Mouse (Mus musculus): ENCODE measurements around the gene Gcnt7.

Gcnt7 gene

DNA sequence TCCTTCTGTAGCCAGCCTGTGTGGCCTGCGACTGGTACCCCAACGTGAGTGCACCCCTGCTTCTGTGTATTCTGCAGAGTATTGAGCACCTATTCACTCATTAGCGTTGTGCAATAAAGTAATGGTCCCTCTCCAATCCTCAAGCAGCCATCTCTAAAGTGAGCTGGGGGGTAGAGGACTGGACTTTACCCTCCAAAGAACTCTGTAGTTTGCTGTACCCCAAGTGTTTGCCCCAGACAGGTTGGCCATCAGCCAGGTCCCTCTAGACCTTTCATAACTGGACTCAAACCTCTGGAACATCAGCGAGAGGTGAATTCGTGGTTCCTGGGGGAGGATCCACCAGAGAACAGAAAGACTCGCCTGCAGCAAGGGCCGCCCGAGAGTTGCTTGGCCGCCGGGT lies 5.9 kb downstream of the Gcnt7 start:
- peak; percentile 30 to 50 for DNase-seq

DNA sequence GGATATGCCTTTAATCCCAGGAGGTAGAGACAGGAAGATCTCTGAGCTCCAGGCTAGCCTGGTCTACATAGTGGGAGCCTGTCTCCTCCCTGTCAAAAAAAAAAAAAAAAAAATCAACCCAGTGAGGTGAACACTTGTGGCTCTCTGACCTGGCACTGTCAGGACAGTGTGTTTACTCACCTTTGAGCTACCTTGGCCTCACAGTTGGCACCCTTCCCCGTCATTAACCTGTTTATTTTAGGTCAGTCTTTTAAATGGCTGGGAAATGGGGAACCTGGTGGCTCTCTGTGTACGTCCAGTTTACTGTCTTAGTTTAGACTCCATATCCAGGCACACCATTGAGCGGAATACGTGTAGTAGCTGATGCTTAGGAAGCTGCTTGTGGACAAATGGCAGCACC lies 6.4 kb downstream of the Gcnt7 start:
- peak; percentile 24 to 47 for DNase-seq

DNA sequence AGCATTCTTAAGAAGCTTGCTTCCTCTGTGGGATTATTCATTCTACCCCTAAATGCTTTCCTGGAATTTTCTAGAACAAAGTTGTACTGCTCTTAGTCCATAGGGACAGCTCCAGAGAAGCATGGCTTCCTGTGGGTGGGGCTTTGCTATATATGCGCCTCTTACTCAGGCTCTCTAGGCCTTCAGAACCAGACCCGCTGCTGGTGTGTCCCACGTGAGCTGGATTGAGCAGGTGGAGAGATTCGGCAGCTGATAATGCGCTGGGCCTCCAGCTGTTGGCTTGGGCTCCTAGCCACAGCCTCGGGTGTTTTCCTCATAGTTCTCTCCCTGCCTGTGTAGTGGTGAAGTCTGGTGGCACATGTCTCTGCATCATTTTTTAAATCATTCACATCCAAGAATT lies 7.8 kb downstream of the Gcnt7 start:
- DNase-seq: no peak

DNA sequence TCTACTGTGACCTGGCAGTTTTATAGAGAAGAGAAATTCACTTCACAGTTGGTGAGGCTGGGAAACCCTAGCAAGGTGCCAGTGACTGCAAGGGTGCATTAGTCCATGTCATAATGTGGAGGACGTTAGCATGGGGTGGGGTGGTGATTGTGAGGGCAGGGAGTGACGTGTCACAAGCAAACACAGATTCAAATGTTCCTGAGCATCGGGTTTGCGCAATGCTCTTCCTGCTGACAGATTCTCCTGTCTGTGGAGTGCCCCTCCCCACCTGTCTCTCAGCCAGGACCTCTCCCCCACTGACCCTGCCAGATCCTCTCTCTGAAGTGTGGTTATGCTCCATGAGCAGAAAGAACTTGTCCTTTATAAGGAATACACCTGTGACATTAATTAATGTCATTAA lies 10.1 kb downstream of the Gcnt7 start:
- no peak for DNase-seq

DNA sequence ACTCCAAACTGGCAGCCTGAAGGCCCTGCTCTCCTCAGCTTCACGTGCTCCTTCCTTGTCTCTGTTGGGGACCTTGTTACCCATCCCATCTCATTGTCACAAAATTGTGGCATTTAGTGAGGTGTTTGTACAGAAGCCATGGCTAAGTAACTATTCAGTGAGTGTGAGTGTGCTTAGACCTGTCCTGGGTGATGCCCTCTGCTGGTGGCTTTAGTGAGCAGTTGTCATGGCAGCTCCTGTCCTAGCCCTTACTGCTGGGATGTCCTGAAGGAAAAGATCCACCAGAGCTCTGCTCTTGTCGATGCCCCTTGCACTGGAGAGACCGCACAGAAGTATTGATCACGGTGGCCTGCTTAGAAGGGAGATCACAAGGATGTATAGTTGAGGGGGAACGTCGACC lies 11.1 kb downstream of the Gcnt7 start:
- DNase-seq: peak; percentile 13 to 68

DNA sequence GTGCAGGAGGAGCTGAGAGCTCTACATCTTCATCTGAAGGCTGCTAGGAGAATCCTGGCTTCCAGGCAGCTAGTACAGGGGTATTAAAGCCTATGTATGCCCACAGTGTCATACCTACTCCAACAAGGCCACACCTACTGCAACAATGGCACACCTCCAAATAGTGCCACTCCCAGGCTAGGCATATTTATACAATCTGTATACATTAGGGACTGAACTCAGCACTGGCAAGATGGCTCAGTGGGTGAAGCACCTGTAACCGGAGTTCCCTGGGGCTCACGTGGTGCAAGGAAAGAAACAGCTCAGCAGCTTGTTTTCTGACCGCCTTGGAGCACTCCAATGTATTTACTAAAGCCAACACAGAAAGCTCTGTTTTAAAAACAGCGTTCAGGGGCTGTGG lies 12.8 kb downstream of the Gcnt7 start:
- no peak for DNase-seq

DNA sequence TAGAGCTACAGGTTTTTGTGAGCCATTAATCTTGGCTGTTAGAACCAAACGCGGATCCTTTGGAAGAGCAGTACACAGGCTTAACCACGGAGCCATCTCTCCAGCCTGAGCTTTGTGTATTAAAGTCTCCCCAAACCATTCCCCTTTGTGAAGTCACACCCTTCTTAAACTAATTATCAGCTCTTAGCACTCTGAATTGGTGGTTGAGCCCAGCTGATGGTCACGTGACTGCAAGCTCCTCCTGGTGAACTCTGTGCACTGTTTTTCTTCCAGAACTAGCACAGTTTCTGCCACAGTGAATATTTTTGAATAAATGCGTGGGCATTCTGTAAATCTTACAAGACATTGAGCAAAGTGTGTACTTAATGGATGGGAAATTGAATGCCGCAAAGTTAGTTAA lies 17.2 kb downstream of the Gcnt7 start:
- peak; percentile 36 to 45 for DNase-seq

DNA sequence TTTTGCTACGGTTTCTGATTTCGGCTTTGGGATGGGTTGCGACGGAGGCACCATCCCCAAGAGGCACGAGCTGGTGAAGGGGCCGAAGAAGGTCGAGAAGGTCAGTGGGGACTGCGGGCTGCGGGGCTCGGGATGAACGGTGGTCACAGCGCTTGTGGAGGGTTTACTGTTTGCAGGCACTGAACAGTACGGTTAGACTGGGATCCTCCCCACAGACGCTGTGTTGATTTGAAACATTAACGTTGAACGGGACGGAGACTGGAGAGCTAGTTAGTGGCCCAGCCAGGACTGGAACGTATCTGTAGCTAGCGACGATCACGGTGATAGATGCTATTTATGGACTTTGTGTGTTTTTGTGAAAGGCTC lies 17.8 kb downstream of the Gcnt7 start:
- DNase-seq: no peak

DNA sequence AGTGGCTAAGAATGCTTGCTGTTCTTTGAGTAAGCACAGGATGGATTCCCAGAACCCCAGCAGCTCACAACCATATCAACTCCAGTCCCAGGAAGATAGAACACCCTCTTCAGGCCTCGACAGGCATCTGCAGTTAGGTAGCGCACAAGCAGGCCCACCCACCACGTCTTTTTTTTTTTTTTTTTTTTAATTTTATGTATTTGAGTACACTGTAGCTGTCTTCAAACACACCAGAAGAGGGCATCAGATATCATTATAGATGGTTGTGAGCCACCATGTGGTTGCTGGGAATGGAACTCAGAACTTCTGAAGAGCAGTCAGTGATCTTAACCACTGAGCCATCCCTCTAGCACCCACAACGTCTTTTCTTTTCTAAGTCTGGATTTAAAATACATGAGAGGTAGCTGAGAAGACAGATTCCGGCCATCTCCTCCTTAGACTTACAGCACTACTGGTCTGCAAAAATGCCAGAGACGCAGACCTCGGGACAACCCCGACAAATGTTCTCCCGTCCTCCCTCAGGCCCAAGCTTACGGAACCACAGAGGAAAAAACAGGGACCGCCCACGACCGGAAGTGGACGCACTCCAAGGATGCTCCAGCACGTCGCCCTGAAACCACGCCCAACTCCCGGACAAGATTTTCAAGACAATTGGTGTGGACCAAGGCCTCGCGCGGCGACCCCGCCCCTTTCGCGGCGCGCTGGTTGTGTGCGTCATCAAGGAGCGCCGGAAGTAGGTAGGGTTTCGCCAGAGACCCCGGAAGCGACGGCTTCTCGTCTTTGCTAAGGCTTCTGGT lies 18.4 kb downstream of the Gcnt7 start, which contains the start of gene Rtf2:
Gene Rtf2 (plus strand): TSS at position 714 of the 797 bp plus-strand sequence.
- DNase-seq: peak; percentile 99 to 100

DNA sequence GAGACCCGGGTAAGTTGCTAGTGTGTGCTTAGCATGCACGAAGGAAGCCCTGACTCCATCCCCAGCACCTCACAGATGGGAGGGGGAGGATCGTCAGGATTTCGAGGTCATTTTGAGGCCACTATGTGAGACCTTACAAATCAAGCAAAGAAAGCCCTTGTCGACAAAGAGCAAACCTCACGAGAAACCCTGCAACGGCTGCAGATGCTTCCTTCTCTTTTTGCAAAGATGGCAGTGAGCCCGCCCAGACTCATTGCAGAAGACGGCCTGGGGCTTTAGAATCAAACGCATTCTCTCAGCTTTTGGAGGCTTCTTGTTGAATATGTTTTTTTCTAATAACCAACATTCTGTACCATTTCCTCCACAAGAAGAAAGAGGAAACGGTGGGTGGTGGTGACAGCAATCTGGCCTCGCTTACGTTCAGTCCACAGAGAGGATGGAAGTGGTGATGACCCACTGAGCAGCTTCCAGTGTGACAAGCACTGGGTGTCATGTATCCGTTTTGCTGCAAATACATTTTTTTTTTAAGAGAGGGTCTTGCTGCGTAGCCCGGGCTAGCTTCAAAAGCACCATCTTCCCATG lies 20.9 kb downstream of the Gcnt7 start:
- no peak for DNase-seq

DNA sequence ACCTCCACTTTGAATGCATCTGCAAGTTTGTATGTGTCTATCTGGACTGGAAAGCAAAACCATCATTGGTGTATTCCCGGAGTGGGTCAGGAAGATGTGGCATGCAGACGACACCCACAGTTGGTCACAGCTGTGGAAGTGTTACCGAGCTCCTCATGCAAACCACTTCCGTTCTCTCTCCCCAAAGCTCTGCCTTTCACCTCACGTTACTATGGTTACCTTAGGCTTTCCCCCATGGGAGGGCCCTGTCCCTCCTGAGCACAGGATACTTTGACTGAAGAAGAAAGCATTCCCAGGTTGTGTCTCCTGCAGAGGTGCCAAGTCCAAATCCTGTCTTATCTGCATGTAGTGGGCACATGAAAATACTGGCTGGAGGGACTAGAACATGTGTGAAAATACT lies 24.6 kb downstream of the Gcnt7 start:
- DNase-seq: no peak

DNA sequence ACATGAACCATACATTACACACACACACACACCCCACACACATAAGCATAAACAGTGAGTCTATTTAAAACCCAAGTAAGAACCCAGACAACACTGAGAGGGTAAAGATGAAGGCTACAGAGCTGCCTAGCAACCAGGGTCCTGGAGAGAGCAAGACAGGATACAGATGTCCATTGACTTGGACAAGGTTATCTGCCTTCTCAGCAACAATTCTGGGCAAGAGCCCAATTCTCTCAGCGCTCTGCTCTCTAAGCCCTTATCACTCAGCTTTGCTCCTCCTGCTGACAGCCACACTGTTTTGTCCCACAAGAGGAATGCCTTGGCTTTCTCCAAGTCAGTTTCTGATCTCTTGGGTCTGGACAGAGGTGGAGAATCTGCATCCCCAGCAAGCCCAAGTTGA lies 27.8 kb downstream of the Gcnt7 start:
- DNase-seq: peak; percentile 29 to 31

DNA sequence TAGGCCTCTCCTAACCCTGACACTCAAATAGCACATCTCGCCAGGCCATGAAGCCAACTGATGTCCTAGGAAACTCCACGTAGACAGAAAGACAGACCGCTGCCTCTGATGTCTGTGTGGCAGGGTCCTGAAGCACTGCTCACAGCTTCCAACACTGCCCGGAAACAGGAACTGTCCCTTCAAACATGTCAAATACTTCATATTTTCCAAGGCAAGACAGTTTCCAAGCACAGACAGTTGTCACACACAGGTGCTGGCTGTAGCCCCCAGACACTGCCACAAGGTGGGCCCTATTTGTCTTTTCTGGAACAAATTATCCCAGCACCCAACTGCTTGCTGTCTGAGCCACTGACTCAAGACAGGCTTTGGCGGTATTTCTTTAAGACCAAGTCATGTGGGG lies 40.2 kb downstream of the Gcnt7 start:
- no peak for DNase-seq

DNA sequence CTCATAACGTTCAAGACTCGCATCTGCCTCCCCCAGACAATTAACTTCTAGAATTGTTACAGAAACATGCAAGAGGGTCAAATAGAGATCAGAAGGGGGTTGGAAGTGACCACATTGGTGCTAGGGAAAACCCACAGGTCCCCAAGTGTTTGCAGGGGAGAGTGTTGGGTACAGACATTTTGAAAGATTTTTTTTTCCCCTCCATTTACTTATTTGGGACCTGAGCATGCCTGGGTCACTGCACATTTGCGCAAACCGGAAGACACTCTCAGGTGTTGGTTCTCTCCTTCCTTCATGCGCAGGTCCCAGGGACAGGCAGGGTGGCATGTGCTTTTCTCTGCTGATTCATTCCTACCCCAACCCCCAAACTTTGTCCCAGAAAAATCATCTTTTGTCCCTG lies 41.5 kb downstream of the Gcnt7 start:
- no peak for DNase-seq

DNA sequence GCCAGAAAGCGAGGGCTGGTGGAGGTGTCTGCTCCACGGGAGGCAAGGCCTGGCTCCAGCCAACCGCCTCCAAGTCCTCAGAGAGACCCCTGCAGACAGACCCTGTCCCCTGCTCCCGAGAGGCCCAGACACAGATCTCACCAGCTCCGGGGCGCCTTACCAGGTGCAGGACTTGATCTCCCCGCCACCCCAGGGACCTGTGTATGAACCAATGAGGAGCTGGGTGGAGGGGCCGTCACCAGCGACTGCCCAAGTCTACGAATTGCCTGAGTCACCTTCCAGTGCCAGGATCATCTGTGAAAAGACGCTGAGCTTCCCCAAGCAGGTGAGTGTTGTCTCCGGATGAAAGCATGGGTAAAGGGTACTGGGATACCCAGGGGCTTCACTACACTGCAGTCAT lies 42.2 kb downstream of the Gcnt7 start:
- no peak for DNase-seq

DNA sequence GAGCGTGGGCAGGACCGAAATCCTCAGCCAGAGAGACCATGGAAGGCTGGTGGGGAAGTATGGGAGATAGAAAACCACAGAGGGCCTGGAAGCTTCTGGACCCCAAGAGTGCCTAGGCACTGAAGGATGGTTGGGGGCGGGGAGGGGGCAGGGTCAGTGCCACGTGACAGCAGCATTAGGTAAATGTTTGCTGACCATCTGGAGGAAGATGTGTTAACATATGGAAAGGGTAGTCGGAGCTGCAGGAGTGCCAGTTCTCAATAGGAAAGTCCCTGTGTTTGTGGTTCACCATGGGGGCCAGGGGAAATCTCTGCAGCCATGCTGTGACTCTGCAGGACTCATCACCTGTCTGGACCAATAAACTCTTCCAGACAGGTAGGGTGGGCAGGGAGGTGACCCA lies 44.5 kb downstream of the Gcnt7 start:
- no peak for DNase-seq

DNA sequence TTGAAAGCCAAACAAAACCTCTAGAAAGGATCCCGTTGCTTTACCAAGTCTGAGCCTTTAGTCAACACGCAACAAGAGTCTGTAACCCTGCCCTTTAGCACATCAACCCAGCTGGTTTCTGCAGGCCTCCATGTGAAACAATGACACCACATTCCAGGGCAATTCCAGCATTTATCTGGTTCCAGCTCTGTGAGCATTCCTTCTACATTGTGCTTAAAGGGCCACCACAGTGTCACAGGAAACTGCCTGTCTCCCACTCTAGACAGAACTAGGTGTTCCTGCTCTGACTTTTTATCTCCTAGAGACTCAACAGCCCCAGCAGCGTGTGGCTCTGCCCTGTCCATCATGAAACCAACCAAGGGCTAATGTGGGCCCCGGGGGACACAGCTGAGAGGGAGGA lies 45.1 kb downstream of the Gcnt7 start:
- DNase-seq: no peak

DNA sequence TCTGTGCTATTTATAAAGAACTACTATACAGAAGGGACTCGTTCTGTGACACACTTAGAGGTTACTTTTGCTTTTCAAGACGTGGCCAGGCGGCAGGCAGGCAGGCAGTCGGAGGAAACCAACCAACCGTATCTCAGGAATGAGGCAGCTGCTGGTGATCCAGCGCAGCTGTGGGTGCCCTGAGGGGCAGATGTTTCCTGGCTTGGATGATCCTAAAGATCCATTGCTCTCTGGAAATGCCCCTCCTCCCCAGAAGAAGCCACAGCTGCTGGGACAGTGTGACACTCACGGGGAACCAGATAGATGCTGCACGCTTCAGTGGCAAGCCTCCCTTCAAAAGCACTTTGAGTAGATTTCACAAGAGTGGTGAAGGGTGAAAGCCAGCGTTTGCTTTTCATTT lies 45.9 kb downstream of the Gcnt7 start:
- DNase-seq: peak; percentile 19 to 40

DNA sequence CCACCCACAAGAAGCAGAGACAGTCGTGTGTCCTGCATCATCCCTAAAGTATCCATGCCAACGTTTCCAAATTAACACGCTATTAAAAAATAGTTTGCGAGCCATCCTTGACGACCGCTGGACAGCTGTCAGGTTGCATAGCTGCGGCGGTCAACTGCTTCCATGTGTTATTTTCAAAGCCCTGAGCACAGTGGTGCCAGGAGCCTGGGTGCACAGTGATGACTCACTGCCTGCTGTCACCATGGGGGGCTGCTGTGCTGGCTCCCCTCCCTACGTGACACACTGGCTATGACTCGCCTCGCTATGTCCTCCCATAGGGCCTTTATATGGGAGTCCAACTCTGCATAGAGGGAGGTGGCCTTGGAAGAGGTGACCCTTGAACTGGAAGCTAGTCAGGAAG lies 47.3 kb downstream of the Gcnt7 start:
- DNase-seq: no peak

DNA sequence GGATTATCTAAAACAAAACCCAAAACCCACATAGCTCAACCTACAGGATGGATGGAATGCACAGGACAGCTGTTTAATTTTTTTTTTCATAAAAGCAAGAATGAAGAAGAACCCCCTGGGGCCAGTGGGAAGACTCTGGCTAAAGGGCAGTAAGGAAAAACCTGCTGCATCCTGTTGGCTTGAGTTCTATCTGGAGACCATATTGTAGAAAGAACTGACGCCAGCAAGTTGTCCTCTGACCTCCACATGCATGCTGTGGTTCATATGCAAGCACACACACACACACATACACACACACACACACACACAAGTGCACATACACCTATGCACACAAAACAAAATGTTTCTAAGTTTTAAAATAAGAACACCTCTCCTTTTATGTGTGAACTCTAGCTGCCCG lies 47.7 kb downstream of the Gcnt7 start:
- no peak for DNase-seq

DNA sequence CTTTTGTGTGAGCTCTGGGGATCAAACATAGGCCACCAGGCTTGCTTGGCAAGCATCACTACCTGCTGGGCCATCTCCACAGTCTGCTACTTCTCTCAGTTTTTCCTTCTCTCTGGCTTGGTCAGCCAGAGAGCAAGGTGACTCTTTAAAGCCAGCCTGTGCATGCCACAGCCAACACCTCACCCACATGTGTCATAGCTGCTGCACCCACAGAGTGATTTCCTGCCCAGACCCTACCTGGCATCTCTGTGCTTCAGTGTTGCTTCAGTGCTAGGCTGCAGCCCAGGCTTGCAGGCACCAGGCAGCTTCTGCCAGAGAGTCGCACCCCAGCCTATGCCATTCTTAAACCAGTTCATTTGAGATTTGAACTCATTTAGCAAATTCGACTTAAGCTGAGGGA lies 50.9 kb downstream of the Gcnt7 start:
- no peak for DNase-seq

DNA sequence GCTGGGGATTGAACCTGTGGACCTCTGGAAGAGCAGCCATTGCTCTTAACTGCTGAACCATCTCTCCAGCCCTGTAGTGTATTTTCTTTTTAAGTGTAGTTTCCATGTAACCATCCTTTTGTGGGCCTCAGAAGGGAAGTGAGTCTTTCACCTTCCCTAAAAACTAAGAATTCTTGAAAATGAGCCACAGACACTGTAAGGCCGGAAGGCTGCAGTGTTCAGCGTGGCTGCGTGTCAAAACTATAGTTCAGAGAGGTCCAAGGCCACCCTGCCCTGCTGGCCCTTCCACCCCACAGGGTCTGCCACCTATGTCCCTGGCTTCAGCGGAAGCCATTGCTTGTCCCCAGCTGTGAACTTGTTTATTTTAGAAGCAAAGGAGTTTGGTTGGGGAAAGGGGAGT lies 52.2 kb downstream of the Gcnt7 start:
- no peak for DNase-seq

DNA sequence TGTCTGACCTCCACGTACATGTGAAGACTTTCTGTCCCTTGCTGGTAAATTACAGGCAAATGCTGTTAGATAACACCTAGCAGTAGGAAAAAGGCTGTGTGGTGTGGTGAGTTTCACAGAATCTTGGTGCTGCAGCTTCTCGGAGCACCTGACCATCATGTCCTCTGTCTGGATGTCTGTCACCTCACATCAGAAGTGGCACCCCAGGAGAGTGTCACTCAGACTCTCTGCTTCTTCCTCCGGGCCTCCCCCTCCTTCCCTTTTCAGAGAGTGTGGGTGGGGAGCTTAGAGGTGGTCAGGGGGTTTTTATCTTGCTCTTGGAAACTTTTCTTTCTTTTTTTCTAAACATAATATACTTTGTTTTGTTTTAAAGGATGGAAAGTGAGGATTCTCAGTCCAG lies 53.4 kb downstream of the Gcnt7 start:
- DNase-seq: no peak

DNA sequence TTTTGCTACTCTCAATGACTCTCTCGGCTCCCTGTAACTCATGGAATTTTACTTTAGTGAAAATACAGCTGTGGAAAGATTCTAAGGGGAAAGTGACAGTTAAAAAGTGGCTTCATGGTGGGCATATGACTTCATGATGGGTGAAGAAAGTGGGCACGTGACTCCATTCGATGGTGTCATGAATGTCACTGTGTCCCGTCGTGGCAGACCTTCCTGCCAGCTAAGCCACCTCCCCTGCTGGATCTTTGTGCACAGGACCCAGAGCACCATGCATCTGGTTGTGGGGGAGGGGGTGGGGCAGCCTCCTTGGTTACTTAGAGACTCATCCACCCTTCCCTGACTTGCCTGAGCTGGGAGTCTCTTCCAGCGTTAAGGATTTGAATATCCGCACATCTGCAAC lies 54.2 kb downstream of the Gcnt7 start:
- no peak for DNase-seq
